In genomic region chr1:64532067-64532523, GRCm38 (mm10) we compare ENCODE assay signal across 8 mouse cellular contexts. TPM values are rescaled to one million over a fixed set of nuclear protein-coding genes. Genes with fewer than 3 reads are reported as not detected.
DNase-seq lines count a peak whose midpoint lies in the region; ATAC-seq and TF ChIP-seq lines count a peak whose summit lies in the region.

No protein-coding gene starts in this region.

- H3K9me3 ChIP-seq in heart, embryonic 14.5 days (ENCODE audit: control insufficient read depth, low read length): 0 out of 2 replicates have a peak, but pooled peaks cover 4% of the 10 kb centered on the region
- H3K9me3 ChIP-seq in hindbrain, embryonic 10.5 days: peaks cover 4% of the 10 kb centered on the region; the same call in 1 of the 2 replicates
- H3K9me3 ChIP-seq in lung, postnatal 0 days (ENCODE audit: low read length): no peaks in the 10 kb centered on the region
- H3K9me3 ChIP-seq in stomach, embryonic 16.5 days (replicated peaks; ENCODE audit: control insufficient read depth, low read length): peaks cover 4% of the 10 kb centered on the region; the same call in 1 of the 2 replicates

- H3K36me3 ChIP-seq in heart, embryonic 14.5 days (ENCODE audit: control insufficient read depth, insufficient read depth, low read length): no peaks in the 10 kb centered on the region
- H3K36me3 ChIP-seq in hindbrain, embryonic 10.5 days: peaks cover 9% of the 10 kb centered on the region
- no peaks in the 10 kb centered on the region for H3K36me3 ChIP-seq in lung, postnatal 0 days (ENCODE audit: insufficient read depth, low read length)
- peaks cover 4% of the 10 kb centered on the region; the same call in 1 of the 2 replicates for H3K36me3 ChIP-seq in stomach, embryonic 16.5 days (ENCODE audit: control insufficient read depth, insufficient read depth, low read length)

- DNase-seq in heart, postnatal 4 days: no peak
- DNase-seq in R1 (ENCODE audit: low read depth, low spot score): peak; percentile 70
- DNase-seq in hindbrain, embryonic 10.5 days (ENCODE audit: low spot score): no peak
- DNase-seq in lung, postnatal 0 days (ENCODE audit: low spot score): no peak
- DNase-seq in cerebellum, adult 9-11 months: no peak
- DNase-seq in retina, embryonic 14.5 days (ENCODE audit: low spot score): no peak

- WGBS in heart, embryonic 14.5 days: under 1% methylated on average over 34 of the region's 34 CpGs
- under 1% methylated on average over 34 of the region's 34 CpGs for WGBS in hindbrain, embryonic 10.5 days
- 1% methylated on average over 34 of the region's 34 CpGs for WGBS in lung, postnatal 0 days
- 1% methylated on average over 34 of the region's 34 CpGs for WGBS in stomach, embryonic 16.5 days

- H3K27ac ChIP-seq in heart, embryonic 14.5 days (replicated peaks in 1 of 2; ENCODE audit: control insufficient read depth in 1 of 2, insufficient read depth in 1 of 2, low read depth in 2 of 2, low read length in 2 of 2): peak overlapping the region; percentile 83 to 100
- peak overlapping the region; percentile 95 for H3K27ac ChIP-seq in hindbrain, embryonic 10.5 days
- peak overlapping the region; percentile 99 for H3K27ac ChIP-seq in lung, postnatal 0 days (ENCODE audit: low read length)
- H3K27ac ChIP-seq in stomach, embryonic 16.5 days (ENCODE audit: low read length): peak overlapping the region; percentile 100

- no peak for TF ChIP-seq CTCF in lung, postnatal 0 days (IDR thresholded peaks at IDR 0.05)

- no peak for TF ChIP-seq EP300 in lung, postnatal 0 days (IDR thresholded peaks at IDR 0.05)

- peak overlapping the region; percentile 64 to 90 for H3K4me3 ChIP-seq in heart, embryonic 14.5 days (ENCODE audit: control insufficient read depth in 1 of 2, insufficient read depth in 1 of 2, low read depth in 1 of 2, low read length in 2 of 2)
- peak overlapping the region; percentile 92 for H3K4me3 ChIP-seq in hindbrain, embryonic 10.5 days
- H3K4me3 ChIP-seq in lung, postnatal 0 days (ENCODE audit: low read depth, low read length): peak overlapping the region; percentile 88
- peak overlapping the region; percentile 94 for H3K4me3 ChIP-seq in stomach, embryonic 16.5 days (replicated peaks; ENCODE audit: low read length)

- no peaks in the 10 kb centered on the region for H3K27me3 ChIP-seq in heart, embryonic 14.5 days (ENCODE audit: control insufficient read depth, insufficient read depth, low read length)
- no peaks in the 10 kb centered on the region for H3K27me3 ChIP-seq in hindbrain, embryonic 10.5 days (ENCODE audit: insufficient read depth, poor library complexity, severe bottlenecking)
- no peaks in the 10 kb centered on the region for H3K27me3 ChIP-seq in lung, postnatal 0 days (replicated peaks; ENCODE audit: insufficient read depth, low read length)
- no peaks in the 10 kb centered on the region for H3K27me3 ChIP-seq in stomach, embryonic 16.5 days (ENCODE audit: control insufficient read depth, insufficient read depth, low read length)

- peak overlapping the region; percentile 87 for H3K4me2 ChIP-seq in heart, embryonic 14.5 days (ENCODE audit: low read length)
- H3K4me2 ChIP-seq in lung, postnatal 0 days (replicated peaks; ENCODE audit: low read depth, low read length): peak overlapping the region; percentile 86
- H3K4me2 ChIP-seq in stomach, embryonic 16.5 days (ENCODE audit: low read depth, low read length): peak overlapping the region; percentile 97

- H3K4me1 ChIP-seq in heart, embryonic 14.5 days (ENCODE audit: control insufficient read depth in 2 of 2, insufficient read depth in 2 of 2, low read length in 2 of 2): peaks cover 0 to 20% of the 10 kb centered on the region in 2 experiments; a peak in 2 of 4 replicates
- H3K4me1 ChIP-seq in hindbrain, embryonic 10.5 days (replicated peaks): peaks cover 33% of the 10 kb centered on the region
- peaks cover 12% of the 10 kb centered on the region; the same call in 1 of the 2 replicates for H3K4me1 ChIP-seq in lung, postnatal 0 days (ENCODE audit: insufficient read depth, low read depth, low read length)
- peaks cover 11% of the 10 kb centered on the region for H3K4me1 ChIP-seq in stomach, embryonic 16.5 days (ENCODE audit: control insufficient read depth, insufficient read depth, low read length)

- H3K9ac ChIP-seq in heart, embryonic 14.5 days (ENCODE audit: low read length): peak overlapping the region; percentile 99
- peak overlapping the region; percentile 96 for H3K9ac ChIP-seq in lung, postnatal 0 days (replicated peaks; ENCODE audit: low read depth)
- peak overlapping the region; percentile 99 for H3K9ac ChIP-seq in stomach, embryonic 16.5 days (ENCODE audit: low read length)

- ATAC-seq in heart, embryonic 14.5 days (ENCODE audit: insufficient number of reproducible peaks, insufficient read depth, low FRiP score, low read depth): peak; percentile 57
- peak; percentile 60 for ATAC-seq in lung, postnatal 0 days
- peak; percentile 72 for ATAC-seq in stomach, embryonic 16.5 days (ENCODE audit: insufficient read depth, low FRiP score)

RNA-seq across cellular contexts. Expression of gene Creb1, which starts 0.3 kb away (rescaled TPM):
- 30.5 and 32.0 TPM in 2 replicates for polyA plus RNA-seq in heart, embryonic 14.5 days (2014; fragmentation: Nextera tagmentation; extraction: Ambion mirVana)
- 10 to 100 TPM; 33.6 to 37.5 TPM for total RNA-seq in heart, postnatal 4 days (2021)
- 38.9 and 50.9 TPM in 2 replicates for polyA plus RNA-seq in hindbrain, embryonic 10.5 days (2016; fragmentation: Nextera tagmentation; extraction: Ambion mirVana)
- 14.2 and 17.0 TPM in 2 replicates for polyA plus RNA-seq in lung, postnatal 0 days (2015; fragmentation: Nextera tagmentation; extraction: Ambion mirVana)
- polyA plus RNA-seq in stomach, embryonic 16.5 days (2015; fragmentation: Nextera tagmentation; extraction: Ambion mirVana): 27.5 and 30.6 TPM in 2 replicates
